Mouse (Mus musculus) stomach, embryonic 14.5 days (tissue): Measurements from ENCODE around the gene Dgcr8. TPM values are rescaled to one million over a fixed set of nuclear protein-coding genes. Genes with fewer than 3 reads are reported as not detected.
A peak's percentile ranks its signal among the peaks of the same experiment; 100 is the strongest.

ENCODE experiments used
- ATAC-seq: fragments of 200-750 bp; cut with Nextera tagmentation; 2 replicates; pipeline ENCODE4 v1.8.0; 2017; ENCODE audit warnings: low read depth, moderate TSS enrichment; ENCODE audit not compliant: insufficient number of reproducible peaks, insufficient read depth, low FRiP score
- H3K27ac ChIP-seq: fragments of 300-500 bp; sonication (generic); 2 replicates; pipeline ENCODE4 v1.5.1; 2014; ENCODE audit warnings: mild to moderate bottlenecking, low read length, moderate library complexity, mixed read lengths
- H3K27me3 ChIP-seq: fragments of 300-500 bp; sonication (generic); 2 replicates; pipeline ENCODE4 v1.6.1; 2014; ENCODE audit warnings: low read length, control low read depth, mixed read lengths; ENCODE audit not compliant: control insufficient read depth, insufficient read depth
- H3K36me3 ChIP-seq: fragments of 300-500 bp; sonication (generic); 2 replicates; pipeline ENCODE4 v1.6.1; 2014; ENCODE audit warnings: mild to moderate bottlenecking, control low read depth, low read length, moderate library complexity, mixed read lengths; ENCODE audit not compliant: control insufficient read depth, insufficient read depth
- H3K4me1 ChIP-seq: fragments of 300-500 bp; sonication (generic); 2 replicates; pipeline ENCODE4 v1.6.1; 2014; ENCODE audit warnings: low read length, control low read depth, mixed read lengths; ENCODE audit not compliant: control insufficient read depth, insufficient read depth
- H3K4me2 ChIP-seq: fragments of 300-500 bp; sonication (generic); replicated peaks from 2 replicates; pipeline ENCODE4 v1.6.1; 2014; ENCODE audit warnings: low read depth, low read length, control low read depth
- H3K4me3 ChIP-seq: fragments of 300-500 bp; sonication (generic); 2 replicates; pipeline ENCODE4 v1.5.1; 2014; ENCODE audit warnings: low read depth, low read length, control low read depth
- H3K9ac ChIP-seq: fragments of 300-500 bp; sonication (generic); replicated peaks from 2 replicates; pipeline ENCODE4 v1.6.1; 2014; ENCODE audit warnings: low read depth, mild to moderate bottlenecking, control low read depth, low read length, moderate library complexity, mixed read lengths
- H3K9me3 ChIP-seq: fragments of 300-500 bp; sonication (generic); 2 replicates; pipeline ENCODE4 v1.6.1; 2016; ENCODE audit warnings: low read depth, low read length, control low read depth; ENCODE audit not compliant: control insufficient read depth
- WGBS: fragments of 180-500 bp; shearing (Covaris S2); extraction: QIAGEN DNeasy Blood & Tissue Kit; methylation state at CpG from one replicate; pipeline ENCODE4 v1.1.7; 2014; 5-methylcytosine and 5-hydroxymethylcytosine counted together
- polyA plus RNA-seq: library from polyadenylated mRNA; unstranded; fragments of >200 nt; fragmentation: Nextera tagmentation; extraction: Ambion mirVana; gene quantifications from 2 replicates; pipeline ENCODE4 v1.2.1, GENCODE M21; 2014

Dgcr8 gene
- polyA plus RNA-seq, 1 experiment from 2014 or later = 43.3 TPM

GRCm38 (mm10) chr16:18220856-18221542 lies 68.0 kb downstream of the Dgcr8 start:
- no peaks in the 10 kb centered on the region for H3K9me3 ChIP-seq
- ATAC-seq = peak; percentile 2; the same call in 1 of the 2 replicates
- H3K4me1 ChIP-seq = peaks cover 6% of the 10 kb centered on the region; the same call in 1 of the 2 replicates
- no peak overlapping the region for H3K4me2 ChIP-seq
- no peak overlapping the region for H3K4me3 ChIP-seq
- no peak overlapping the region for H3K9ac ChIP-seq
- 80% methylated on average over 6 of the region's 6 CpGs for WGBS
- H3K27me3 ChIP-seq = no peaks in the 10 kb centered on the region
- H3K27ac ChIP-seq = no peak overlapping the region
- H3K36me3 ChIP-seq = peaks cover 32% of the 10 kb centered on the region

GRCm38 (mm10) chr16:18220001-18220400 lies 69.0 kb downstream of the Dgcr8 start:
- peak; percentile 57; the same call in 1 of the 2 replicates for ATAC-seq

GRCm38 (mm10) chr16:18218580-18218996 lies 70.5 kb downstream of the Dgcr8 start:
- ATAC-seq = no peak
- Histone ChIP-seq H3K4me2 (no peak overlapping the region), H3K27me3 (no peaks in the 10 kb centered on the region), H3K4me1 (peaks cover 6% of the 10 kb centered on the region; the same call in 1 of the 2 replicates), H3K27ac (no peak overlapping the region), H3K4me3 (no peak overlapping the region), H3K36me3 (peaks cover 10% of the 10 kb centered on the region), H3K9ac (no peak overlapping the region), H3K9me3 (no peaks in the 10 kb centered on the region)
- WGBS = 70% methylated on average over 9 of the region's 9 CpGs

More at GRCm38 (mm10) chr16:18220001-18220400, 69.0 kb downstream of the Dgcr8 start:
- Histone ChIP-seq H3K4me3 (no peak overlapping the region), H3K4me1 (peaks cover 6% of the 10 kb centered on the region; the same call in 1 of the 2 replicates), H3K9me3 (no peaks in the 10 kb centered on the region), H3K4me2 (no peak overlapping the region), H3K27me3 (no peaks in the 10 kb centered on the region), H3K9ac (no peak overlapping the region), H3K27ac (no peak overlapping the region), H3K36me3 (peaks cover 24% of the 10 kb centered on the region)
- WGBS = 34% methylated on average over 8 of the region's 8 CpGs

- Histone ChIP-seq H3K36me3 (peaks cover 1% of the 10 kb centered on the region; the same call in 1 of the 2 replicates), H3K4me3 (no peak within 1 kb of the TSS), H3K9ac (no peak within 1 kb of the TSS), H3K9me3 (no peaks in the 10 kb centered on the region), H3K27me3 (no peaks in the 10 kb centered on the region), H3K27ac (no peak within 1 kb of the TSS), H3K4me2 (no peak within 1 kb of the TSS), H3K4me1 (peaks cover 6% of the 10 kb centered on the region; the same call in 1 of the 2 replicates)
- ATAC-seq = no peak
- 88% methylated on average over 4 of the region's 4 CpGs for WGBS
These were observed 71.5 kb downstream of the Dgcr8 start, which contains the start of gene Ccdc188 for GRCm38 (mm10) chr16:18217579-18217978. Gene Ccdc188 (plus strand): TSS chr16:18217879.

GRCm38 (mm10) chr16:18214858-18215257 lies 74.2 kb downstream of the Dgcr8 start:
- H3K9ac ChIP-seq = no peak overlapping the region
- ATAC-seq = no peak
- no peak overlapping the region for H3K4me3 ChIP-seq
- no peaks in the 10 kb centered on the region for H3K36me3 ChIP-seq
- no peak overlapping the region for H3K27ac ChIP-seq
- 84% methylated on average over 7 of the region's 7 CpGs for WGBS
- H3K4me2 ChIP-seq = no peak overlapping the region
- no peaks in the 10 kb centered on the region for H3K9me3 ChIP-seq
- H3K27me3 ChIP-seq = no peaks in the 10 kb centered on the region
- no peaks in the 10 kb centered on the region for H3K4me1 ChIP-seq

- ATAC-seq = peak; percentile 50; the same call in 1 of the 2 replicates
- H3K4me1 ChIP-seq = no peaks in the 10 kb centered on the region
- no peaks in the 10 kb centered on the region for H3K27me3 ChIP-seq
- 53% methylated on average over 6 of the region's 6 CpGs for WGBS
- H3K4me2 ChIP-seq = no peak overlapping the region
- H3K36me3 ChIP-seq = no peaks in the 10 kb centered on the region
- no peak overlapping the region for H3K9ac ChIP-seq
- no peaks in the 10 kb centered on the region for H3K9me3 ChIP-seq
- no peak overlapping the region for H3K4me3 ChIP-seq
- no peak overlapping the region for H3K27ac ChIP-seq
These were observed 75.4 kb downstream of the Dgcr8 start for GRCm38 (mm10) chr16:18213689-18214088.

- Histone ChIP-seq H3K27me3 (no peaks in the 10 kb centered on the region), H3K9me3 (no peaks in the 10 kb centered on the region), H3K36me3 (no peaks in the 10 kb centered on the region), H3K27ac (no peak overlapping the region), H3K4me2 (no peak overlapping the region), H3K9ac (no peak overlapping the region), H3K4me3 (no peak overlapping the region), H3K4me1 (no peaks in the 10 kb centered on the region)
- WGBS = 42% methylated on average over 10 of the region's 10 CpGs
- peak; percentile 43; the same call in 1 of the 2 replicates for ATAC-seq
These were observed 77.5 kb downstream of the Dgcr8 start for GRCm38 (mm10) chr16:18211417-18212171.

- Histone ChIP-seq H3K9ac (no peak overlapping the region), H3K27me3 (no peaks in the 10 kb centered on the region), H3K36me3 (no peaks in the 10 kb centered on the region), H3K27ac (no peak overlapping the region), H3K4me3 (no peak overlapping the region), H3K4me1 (no peaks in the 10 kb centered on the region), H3K9me3 (no peaks in the 10 kb centered on the region), H3K4me2 (no peak overlapping the region)
- ATAC-seq = no peak
- 25% methylated on average over 8 of the region's 8 CpGs for WGBS
These were observed 78.2 kb downstream of the Dgcr8 start for GRCm38 (mm10) chr16:18210701-18211416.
